Mouse (Mus musculus): ENCODE data around the gene Zfyve19. TPM values are rescaled to one million over a fixed set of nuclear protein-coding genes. Genes with fewer than 3 reads are reported as not detected.

Zfyve19 gene
- total RNA-seq, 2 experiments from 2014 or later = 29.4 to 79.1 TPM

- ATAC-seq (replicated peaks; ENCODE audit: poor library complexity) = no peak
Observed at GRCm38 (mm10) chr2:119249592-119250061, 41.2 kb downstream of the Zfyve19 start.

GRCm38 (mm10) chr2:119250377-119250776 lies 42.0 kb downstream of the Zfyve19 start:
- ATAC-seq (replicated peaks; ENCODE audit: poor library complexity) = no peak

GRCm38 (mm10) chr2:119250826-119251478 lies 42.5 kb downstream of the Zfyve19 start:
- peak; percentile 98 for ATAC-seq (replicated peaks; ENCODE audit: poor library complexity)

- ATAC-seq (replicated peaks; ENCODE audit: poor library complexity) = no peak
Observed at GRCm38 (mm10) chr2:119254976-119255375, 46.6 kb downstream of the Zfyve19 start.

GRCm38 (mm10) chr2:119260518-119260917 lies 52.1 kb downstream of the Zfyve19 start:
- no peak for ATAC-seq (replicated peaks; ENCODE audit: poor library complexity)

GRCm38 (mm10) chr2:119261326-119261725 lies 52.9 kb downstream of the Zfyve19 start:
- no peak for ATAC-seq (replicated peaks; ENCODE audit: poor library complexity)

GRCm38 (mm10) chr2:119262978-119263377 lies 54.6 kb downstream of the Zfyve19 start:
- peak; percentile 90 for ATAC-seq (replicated peaks; ENCODE audit: poor library complexity)

- no peak for ATAC-seq (replicated peaks; ENCODE audit: poor library complexity)
Observed at GRCm38 (mm10) chr2:119263813-119264212, 55.4 kb downstream of the Zfyve19 start.

Other genes with a start within 250 kb of the Zfyve19 start
- gene Ccdc32, start 179.2 kb upstream of the Zfyve19 start, total RNA-seq (2015) = 10.4 and 12.7 TPM in 2 replicates
- 15.2 and 16.2 TPM in 2 replicates for gene Ccdc32, start 179.2 kb upstream of the Zfyve19 start, total RNA-seq (2017)
- 13.0 and 14.6 TPM in 2 replicates for gene Rpusd2, start 173.8 kb upstream of the Zfyve19 start, total RNA-seq (2015)
- 16.0 and 17.6 TPM in 2 replicates for gene Rpusd2, start 173.8 kb upstream of the Zfyve19 start, total RNA-seq (2017)
- gene Knl1, start 161.5 kb upstream of the Zfyve19 start, total RNA-seq (2015) = 58.2 and 69.4 TPM in 2 replicates
- 55.3 and 78.8 TPM in 2 replicates for gene Knl1, start 161.5 kb upstream of the Zfyve19 start, total RNA-seq (2017)
- 35.8 and 37.2 TPM in 2 replicates for gene Rad51, start 95.8 kb upstream of the Zfyve19 start, total RNA-seq (2015)
- gene Rad51, start 95.8 kb upstream of the Zfyve19 start, total RNA-seq (2017) = 33.6 and 33.8 TPM in 2 replicates
- 19.5 and 21.0 TPM in 2 replicates for gene Rmdn3, start 51.6 kb upstream of the Zfyve19 start, total RNA-seq (2015)
- 39.8 and 44.2 TPM in 2 replicates for gene Rmdn3, start 51.6 kb upstream of the Zfyve19 start, total RNA-seq (2017)
- 0.42 and 4.3 TPM in 2 replicates for gene Gchfr, start 40.8 kb upstream of the Zfyve19 start, total RNA-seq (2015)
- gene Gchfr, start 40.8 kb upstream of the Zfyve19 start, total RNA-seq (2017) = not detected in 2 replicates
- not detected in 2 replicates for gene Gm14137, start 34.1 kb upstream of the Zfyve19 start, total RNA-seq (2015)
- gene Gm14137, start 34.1 kb upstream of the Zfyve19 start, total RNA-seq (2017) = not detected in 2 replicates
- 32.6 and 34.6 TPM in 2 replicates for gene Dnajc17, start 178 bp downstream of the Zfyve19 start, total RNA-seq (2015)
- gene Dnajc17, start 178 bp downstream of the Zfyve19 start, total RNA-seq (2017) = 86.0 and 87.8 TPM in 2 replicates
- gene Ppp1r14d, start 21.3 kb downstream of the Zfyve19 start, total RNA-seq (2015) = not detected in 2 replicates
- gene Ppp1r14d, start 21.3 kb downstream of the Zfyve19 start, total RNA-seq (2017) = not detected in 2 replicates
- 0.20 and 0.44 TPM in 2 replicates for gene Spint1, start 28.7 kb downstream of the Zfyve19 start, total RNA-seq (2015)
- gene Spint1, start 28.7 kb downstream of the Zfyve19 start, total RNA-seq (2017) = 0.14 TPM in 1 of 2 replicates, not detected in the other
- not detected in 2 replicates for gene Rhov, start 62.7 kb downstream of the Zfyve19 start, total RNA-seq (2015)
- gene Rhov, start 62.7 kb downstream of the Zfyve19 start, total RNA-seq (2017) = not detected in 2 replicates
- gene Vps18, start 80.1 kb downstream of the Zfyve19 start, total RNA-seq (2015) = 7.2 and 7.6 TPM in 2 replicates
- gene Vps18, start 80.1 kb downstream of the Zfyve19 start, total RNA-seq (2017) = 18.8 and 20.0 TPM in 2 replicates
- gene Dll4, start 117.2 kb downstream of the Zfyve19 start, total RNA-seq (2015) = 0.05 TPM in 1 of 2 replicates, not detected in the other
- not detected in 2 replicates for gene Dll4, start 117.2 kb downstream of the Zfyve19 start, total RNA-seq (2017)
- gene Chac1, start 142.6 kb downstream of the Zfyve19 start, total RNA-seq (2015) = 0.34 and 0.57 TPM in 2 replicates
- gene Chac1, start 142.6 kb downstream of the Zfyve19 start, total RNA-seq (2017) = 0.71 and 1.3 TPM in 2 replicates